Mouse (Mus musculus) CH12.LX (cell line): Measurements from ENCODE around the gene Rprd1b. TPM values are rescaled to one million over a fixed set of nuclear protein-coding genes. Genes with fewer than 3 reads are reported as not detected.

Experiments
- DNase-seq: peaks from one replicate; pipeline ENCODE4 v3.0.0-alpha.2; 2013; ENCODE audit errors: extremely low read depth
- H3K27ac ChIP-seq: 2 replicates; pipeline ENCODE4 v1.5.1; 2012; ENCODE audit warnings: low read depth, mild to moderate bottlenecking, control low read depth, moderate library complexity; ENCODE audit not compliant: insufficient read depth
- H3K27me3 ChIP-seq: replicated peaks from 2 replicates; pipeline ENCODE3; 2012; ENCODE audit warnings: inconsistent platforms
- H3K36me3 ChIP-seq, 2 experiments: replicated peaks in 1 of 2; 2 replicates each; pipeline versions ENCODE3 to v1.6.1; 2012; ENCODE audit warnings: inconsistent platforms in 1 of 2, low read length in 1 of 2, mild to moderate bottlenecking in 1 of 2, mixed read lengths in 1 of 2, moderate library complexity in 1 of 2; ENCODE audit not compliant: control insufficient read depth in 1 of 2, insufficient read depth in 1 of 2
- H3K4me1 ChIP-seq, 2 experiments: 2 replicates each; pipeline ENCODE4 v1.6.1; 2012; ENCODE audit warnings: inconsistent platforms in 1 of 2, moderate library complexity in 1 of 2; ENCODE audit not compliant: insufficient read depth in 2 of 2, control insufficient read depth in 1 of 2
- H3K4me2 ChIP-seq: 2 replicates; pipeline ENCODE4 v1.6.1; 2012; ENCODE audit warnings: low read depth, mild to moderate bottlenecking, control low read depth; ENCODE audit not compliant: poor library complexity, insufficient read depth, severe bottlenecking
- H3K4me3 ChIP-seq, 3 experiments: fragments of 150-350 bp in 1 of 3; sonication (generic) in 1 of 3; replicated peaks in 1 of 3; 2 replicates each; pipeline versions ENCODE3 to v1.5.1; 2011 to 2012; ENCODE audit warnings: low read depth in 2 of 3, low read length in 2 of 3, mild to moderate bottlenecking in 2 of 3, moderate library complexity in 2 of 3, control low read depth in 1 of 3, improper control_type of control experiment in 1 of 3, inconsistent platforms in 1 of 3, mixed read lengths in 1 of 3; ENCODE audit not compliant: poor library complexity in 1 of 3
- H3K79me2 ChIP-seq: replicated peaks from 2 replicates; pipeline ENCODE4 v1.6.1; 2012; ENCODE audit warnings: mild to moderate bottlenecking, moderate library complexity; ENCODE audit not compliant: control insufficient read depth, poor library complexity, insufficient read depth, severe bottlenecking; ENCODE audit errors: extremely low read depth
- H3K9ac ChIP-seq: 2 replicates; pipeline ENCODE4 v1.6.1; 2012; ENCODE audit warnings: low read depth, mild to moderate bottlenecking, control low read depth, moderate library complexity; ENCODE audit not compliant: insufficient read depth
- H3K9me3 ChIP-seq: replicated peaks from 2 replicates; pipeline ENCODE3; 2012; ENCODE audit warnings: low read length, inconsistent platforms, mixed read lengths
- CHD1 ChIP-seq: IDR thresholded peaks from 2 replicates; pipeline ENCODE4 v1.6.1; 2012; ENCODE audit warnings: low read depth, low read length, improper control_type of control experiment, inconsistent platforms
- HCFC1 ChIP-seq: IDR thresholded peaks from 2 replicates; pipeline ENCODE4 v1.6.1; 2012; ENCODE audit warnings: low read depth, mild to moderate bottlenecking, inconsistent platforms, low read length, improper control_type of control experiment
- JUN ChIP-seq: IDR thresholded peaks from 2 replicates; pipeline ENCODE4 v1.6.1; 2011; ENCODE audit warnings: low read depth, mild to moderate bottlenecking, low read length, improper control_type of control experiment, moderate library complexity; ENCODE audit not compliant: insufficient read depth
- KAT2A ChIP-seq: IDR thresholded peaks from 2 replicates; pipeline ENCODE4 v1.6.1; 2012; ENCODE audit warnings: low read length, improper control_type of control experiment, inconsistent platforms; ENCODE audit not compliant: insufficient replicate concordance
- MXI1 ChIP-seq: IDR thresholded peaks from 2 replicates; pipeline ENCODE4 v1.6.1; 2011; ENCODE audit warnings: mild to moderate bottlenecking, low read depth, low read length, improper control_type of control experiment
- MYC ChIP-seq: IDR thresholded peaks from 2 replicates; pipeline ENCODE4 v1.6.1; 2011; ENCODE audit warnings: low read depth, mild to moderate bottlenecking, improper control_type of control experiment, low read length
- NELFE ChIP-seq: IDR thresholded peaks from 2 replicates; pipeline ENCODE4 v1.6.1; 2011; ENCODE audit warnings: low read depth, low read length, improper control_type of control experiment
- NRF1 ChIP-seq: IDR thresholded peaks from 2 replicates; pipeline ENCODE4 v1.6.1; 2014; ENCODE audit warnings: low read depth, mild to moderate bottlenecking, inconsistent platforms, low read length, improper control_type of control experiment, moderate library complexity
- POLR2AphosphoS2 ChIP-seq: IDR thresholded peaks from 2 replicates; pipeline ENCODE4 v1.6.1; 2011; ENCODE audit warnings: low read depth, low read length, improper control_type of control experiment
- RCOR1 ChIP-seq: conservative IDR thresholded peaks from 2 replicates; pipeline ENCODE4 v1.6.1; 2012; ENCODE audit warnings: low read depth, mild to moderate bottlenecking, inconsistent platforms, low read length, improper control_type of control experiment
- SIN3A ChIP-seq: IDR thresholded peaks from 2 replicates; pipeline ENCODE4 v1.6.1; 2012; ENCODE audit warnings: low read length, improper control_type of control experiment, inconsistent platforms
- SMC3 ChIP-seq: IDR thresholded peaks from 2 replicates; pipeline ENCODE4 v1.6.1; 2011; ENCODE audit warnings: low read depth, low read length, improper control_type of control experiment
- USF1 ChIP-seq: IDR thresholded peaks from 2 replicates; pipeline ENCODE4 v1.6.1; 2014; ENCODE audit warnings: low read depth, mild to moderate bottlenecking, inconsistent platforms, low read length, improper control_type of control experiment
- USF2 ChIP-seq: conservative IDR thresholded peaks from 2 replicates; pipeline ENCODE4 v1.6.1; 2011; ENCODE audit warnings: low read depth, low read length, improper control_type of control experiment
- ZC3H11A ChIP-seq: IDR thresholded peaks from 2 replicates; pipeline ENCODE4 v1.6.1; 2012; ENCODE audit warnings: low read depth, mild to moderate bottlenecking, inconsistent platforms, low read length, improper control_type of control experiment
- ZMIZ1 ChIP-seq: IDR thresholded peaks from 2 replicates; pipeline ENCODE4 v1.6.1; 2012; ENCODE audit warnings: low read depth, mild to moderate bottlenecking, inconsistent platforms, low read length, improper control_type of control experiment
- dilution Hi-C: fragments of 300-500 bp; cut with MboI; formaldehyde crosslinking; loops from 2 replicates; pipeline ENCODE4 v1.14.3; 2020; ENCODE audit warnings: low sequenced_read_pairs; ENCODE audit not compliant: extremely low pct_unique_long_range_greater_than_20kb, extremely low pct_ligation_motif_present
- in situ Hi-C: fragments of 300-500 bp; cut with MboI; formaldehyde crosslinking; loops from 3 replicates; pipeline ENCODE4 v1.14.3; 2019; ENCODE audit warnings: low sequenced_read_pairs, low pct_ligation_motif_present, low pct_unique_long_range_greater_than_20kb, mixed read lengths
- polyA plus RNA-seq: library from polyadenylated mRNA; unstranded; fragments of >175 nt; gene quantifications from 2 replicates; pipeline ENCODE4 v1.2.1, GENCODE M21; 2012; ENCODE audit warnings: low read depth; ENCODE audit not compliant: insufficient read length
- total RNA-seq, 2 experiments: library from RNA; depleted of rRNA; stranded (reverse); fragments of 300-350 nt in 1 of 2; fragments of >200 nt in 1 of 2; gene quantifications; 2 replicates each; pipeline ENCODE4 v1.2.3; 2012 to 2014

The Rprd1b gene
- total and polyA plus RNA-seq, 3 experiments = 11.8 to 33.1 (median 16.4) TPM

- Histone ChIP-seq H3K27me3 (peaks cover 80% of the 10 kb centered on the region), H3K79me2 (no peaks in the 10 kb centered on the region), H3K9ac (no peak overlapping the region), H3K4me1 (no peaks in the 10 kb centered on the region), H3K4me2 (no peak overlapping the region), H3K9me3 (peaks cover 9% of the 10 kb centered on the region), H3K36me3 (no peaks in the 10 kb centered on the region), H3K4me3 (no peak overlapping the region), H3K27ac (no peak overlapping the region)
- TF ChIP-seq HCFC1 (no peak), SMC3 (no peak), KAT2A (no peak), NELFE (no peak)
- no peak for DNase-seq
- in situ Hi-C loops (no loop called here), dilution Hi-C loops (no loop called here)
Measured at GRCm38 (mm10) chr2:158127872-158128271, 99.6 kb downstream of the Rprd1b start.

- TF ChIP-seq SMC3 (no peak), POLR2AphosphoS2 (no peak), ZMIZ1 (no peak), NELFE (no peak), HCFC1 (no peak), USF1 (no peak), CHD1 (no peak), SIN3A (no peak), USF2 (no peak), JUN (no peak), MXI1 (no peak), MYC (no peak), ZC3H11A (no peak), RCOR1 (no peak), NRF1 (no peak)
- dilution Hi-C loops = no loop called here
- no peaks in the 10 kb centered on the region for H3K79me2 ChIP-seq
- in situ Hi-C loops = no loop called here
- no peak overlapping the region for H3K9ac ChIP-seq
- no peak overlapping the region for H3K4me2 ChIP-seq
- H3K4me1 ChIP-seq = no peaks in the 10 kb centered on the region
- no peak for DNase-seq
- H3K4me3 ChIP-seq = no peak overlapping the region
- peaks cover 9% of the 10 kb centered on the region for H3K9me3 ChIP-seq
- H3K27me3 ChIP-seq = peaks cover 83% of the 10 kb centered on the region
- no peaks in the 10 kb centered on the region for H3K36me3 ChIP-seq
- H3K27ac ChIP-seq = no peak overlapping the region
Measured at GRCm38 (mm10) chr2:158128461-158129130, 100.3 kb downstream of the Rprd1b start.
